Mouse (Mus musculus) heart, adult 2 months (tissue): ENCODE measurements around the gene Hoxa11.

Source experiments
- CTCF ChIP-seq: fragments of 200-600 bp; IDR thresholded peaks from 2 replicates; pipeline ENCODE4 v1.8.1; 2022; ENCODE audit warnings: antibody characterized with exemption, mild to moderate bottlenecking, moderate library complexity
- EP300 ChIP-seq: fragments of 200-500 bp; IDR thresholded peaks from 2 replicates; pipeline ENCODE4 v1.6.1; 2011; ENCODE audit warnings: low read depth, low read length, control low read depth; ENCODE audit not compliant: insufficient read depth
- POLR2A ChIP-seq: fragments of 200-500 bp; IDR thresholded peaks from 2 replicates; pipeline ENCODE4 v1.6.1; 2011; ENCODE audit warnings: mild to moderate bottlenecking, low read depth, low read length, control low read depth; ENCODE audit not compliant: insufficient read depth

GRCm38 (mm10) chr6:52246916-52247315, 1.3 kb upstream of the Hoxa11 start:
- TF ChIP-seq POLR2A (no peak), CTCF (no peak), EP300 (no peak)
